Mouse (Mus musculus) adipocyte (in vitro differentiated cells): Measurements from ENCODE around the gene Ell2.
"Not testable (repeated sequence)": the region's sequence is repeated elsewhere in the genome, so short reads cannot be mapped to it uniquely, and the experiment has no call there.

Source experiments
- DNase-seq: peaks from one replicate; pipeline ENCODE4 v3.0.0-alpha.2; 2016; ENCODE audit warnings: low spot score

Ell2 gene

GRCm38 (mm10) chr13:75706457-75706856 is at the start of gene Ell2:
TSS of gene Ell2 (plus strand) at chr13:75706757.
- DNase-seq: no peak

DNA sequence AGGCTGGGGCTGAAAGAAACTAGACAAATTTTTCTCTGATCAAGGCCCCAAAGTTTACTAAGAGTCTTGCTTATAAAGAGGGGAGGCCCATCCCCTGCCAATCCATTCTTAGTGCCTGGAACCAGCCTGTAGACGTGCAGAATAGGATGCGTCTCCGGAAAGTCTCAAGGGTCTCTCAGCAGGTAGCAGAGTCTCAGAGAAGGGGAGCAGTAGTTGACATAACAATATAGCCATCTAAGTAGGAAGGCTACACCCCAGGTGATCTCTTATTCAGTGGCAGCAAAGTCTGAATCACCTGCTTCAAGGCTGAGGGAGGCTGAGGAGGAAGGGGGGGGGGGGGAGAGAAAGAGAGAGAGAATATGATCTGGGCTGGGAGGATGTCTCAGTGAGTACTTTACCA is 21.1 kb upstream of the Ell2 start:
- DNase-seq: no peak

GRCm38 (mm10) chr13:75686995-75687394 is 19.6 kb upstream of the Ell2 start:
- no peak for DNase-seq

GRCm38 (mm10) chr13:75691625-75692024 is 14.9 kb upstream of the Ell2 start:
- no peak for DNase-seq

- no peak for DNase-seq
These were observed 13.5 kb upstream of the Ell2 start for GRCm38 (mm10) chr13:75693081-75693480.

DNA sequence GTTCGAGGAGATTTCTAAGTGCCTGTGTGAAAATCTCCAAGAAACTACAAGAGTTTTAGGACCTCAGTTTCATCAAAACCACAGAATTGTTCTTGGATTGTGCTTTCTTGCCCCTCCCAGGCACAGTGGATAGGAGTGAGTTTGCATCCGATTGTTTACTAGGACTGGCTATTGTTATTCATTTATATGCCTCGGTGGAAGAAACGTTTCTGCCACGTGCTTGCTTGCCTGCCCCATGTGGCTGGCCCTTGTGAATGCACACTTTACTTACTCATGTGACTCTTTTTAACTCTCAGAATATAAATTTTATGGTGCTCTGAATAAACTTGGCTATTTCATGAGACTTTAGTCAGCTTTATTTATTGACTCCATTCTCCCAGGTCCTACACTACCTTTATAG is 3.7 kb upstream of the Ell2 start:
- DNase-seq: no peak

DNA sequence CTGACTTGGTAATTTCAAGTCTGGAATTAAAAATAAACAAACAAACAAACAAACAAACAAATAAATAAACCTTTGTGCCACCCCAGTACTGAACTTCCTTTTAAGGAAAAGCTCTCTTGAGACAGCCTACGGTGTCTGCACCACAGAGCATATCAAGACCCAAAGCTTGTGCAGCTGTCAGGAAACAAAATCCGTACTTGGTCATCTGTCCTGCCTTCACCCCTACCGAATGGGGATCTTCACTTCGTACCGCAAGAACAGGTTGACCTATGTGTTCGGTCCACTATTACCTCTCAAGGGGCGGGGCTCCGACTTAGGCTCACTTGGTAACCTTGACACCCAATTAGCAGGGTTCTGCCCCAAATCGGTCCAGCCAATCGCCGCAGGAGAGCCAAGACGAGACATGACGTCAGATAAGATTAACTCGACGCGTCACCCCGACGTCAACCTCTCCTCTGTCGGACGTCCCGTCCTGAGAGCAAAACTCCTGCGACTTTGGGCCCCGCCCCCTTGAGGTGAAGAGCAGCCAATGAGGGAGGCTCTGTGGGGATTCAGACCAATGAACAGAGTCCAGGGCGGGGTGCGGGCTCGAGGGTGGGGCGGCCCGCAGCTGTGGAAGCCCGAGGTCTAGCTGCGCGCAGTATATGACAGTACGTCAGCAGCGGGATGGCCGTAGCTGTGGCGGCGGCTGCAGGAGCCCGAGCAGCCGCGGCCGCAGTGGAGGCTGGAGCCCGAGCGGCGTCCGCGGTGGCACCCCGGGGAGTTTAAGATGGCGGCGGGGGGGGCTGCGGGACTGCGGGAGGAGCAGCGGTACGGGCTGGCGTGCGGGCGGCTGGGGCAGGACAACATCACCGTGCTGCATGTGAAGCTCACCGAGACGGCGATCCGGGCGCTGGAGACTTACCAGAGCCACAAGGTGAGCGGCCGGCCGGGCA is 592 bp downstream of the Ell2 start:
- DNase-seq: peak; percentile 95

GRCm38 (mm10) chr13:75707821-75708636 is 1.5 kb downstream of the Ell2 start:
- peak; percentile 75 for DNase-seq

GRCm38 (mm10) chr13:75708637-75709002 is 2.1 kb downstream of the Ell2 start:
- DNase-seq: peak; percentile 64

- DNase-seq: peak; percentile 66
These were observed 2.6 kb downstream of the Ell2 start for GRCm38 (mm10) chr13:75709026-75709778.

- DNase-seq: peak; percentile 20
These were observed 3.6 kb downstream of the Ell2 start for GRCm38 (mm10) chr13:75710152-75710551.

- DNase-seq: not testable (repeated sequence)
These were observed 5.0 kb downstream of the Ell2 start for GRCm38 (mm10) chr13:75711517-75711916.

DNA sequence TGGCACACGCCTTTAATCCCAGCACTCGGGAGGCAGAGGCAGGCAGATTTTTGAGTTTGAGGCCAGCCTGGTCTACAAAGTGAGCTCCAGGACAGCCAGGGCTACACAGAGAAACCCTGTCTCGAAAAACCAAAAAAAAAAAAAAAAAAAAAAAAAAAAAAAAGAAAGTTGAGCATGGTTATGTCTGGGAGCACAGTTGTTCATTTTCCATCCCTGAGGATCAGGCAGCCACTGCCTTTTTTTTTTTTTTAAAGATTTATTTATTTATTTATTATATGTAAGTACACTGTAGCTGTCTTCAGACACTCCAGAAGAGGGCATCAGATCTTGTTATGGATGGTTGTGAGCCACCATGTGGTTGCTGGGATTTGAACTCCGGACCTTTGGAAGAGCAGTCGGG is 6.0 kb downstream of the Ell2 start:
- not testable (repeated sequence) for DNase-seq

DNA sequence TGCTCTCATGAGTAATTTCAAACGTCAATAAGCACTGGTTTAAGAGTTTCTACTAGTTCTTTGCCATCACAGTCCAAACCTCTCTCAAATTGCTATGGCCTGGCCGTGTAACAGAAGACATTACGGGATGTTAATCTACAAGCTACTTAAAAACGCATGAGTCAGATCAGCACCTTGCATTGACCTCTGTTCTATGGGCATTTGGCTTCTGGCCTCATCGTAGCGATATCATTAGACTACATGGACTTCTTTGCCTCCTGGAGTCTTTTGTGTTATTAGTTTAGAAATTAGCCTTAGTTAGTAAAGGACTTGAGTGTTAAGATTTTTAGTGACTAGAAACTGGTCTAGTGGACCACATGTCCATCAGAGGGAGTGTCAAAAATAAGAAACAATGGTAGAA is 7.8 kb downstream of the Ell2 start:
- DNase-seq: no peak

DNA sequence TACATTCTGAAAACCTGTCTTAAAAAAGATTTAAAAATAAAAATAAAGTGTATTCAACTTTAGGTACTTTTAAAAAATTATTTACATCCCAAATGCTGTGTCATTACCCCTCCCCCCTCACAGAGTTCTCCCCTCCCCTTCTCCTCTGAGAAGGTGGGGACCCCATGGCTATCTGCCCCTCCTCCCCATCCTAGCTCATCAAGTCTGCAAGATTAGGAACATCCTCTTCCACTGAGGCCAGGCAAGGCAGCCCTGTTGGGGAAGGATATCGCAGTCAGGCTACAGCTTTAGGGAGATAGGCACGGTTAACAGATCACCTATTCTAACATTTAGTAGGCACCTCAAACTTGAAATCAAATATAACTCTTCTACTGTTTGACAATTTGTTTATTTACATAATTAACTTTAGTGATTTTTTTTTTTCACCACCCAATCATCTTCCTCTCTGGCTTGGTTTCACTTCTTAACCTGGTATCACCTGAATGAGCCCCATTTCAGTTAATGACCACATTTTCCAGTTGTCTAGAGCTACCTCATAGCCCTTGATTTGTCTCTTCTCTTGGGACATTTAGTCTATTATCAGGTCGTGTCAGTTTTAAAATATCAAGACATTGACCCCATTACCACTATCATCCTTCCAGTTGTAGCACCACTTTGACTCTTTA is 11.2 kb downstream of the Ell2 start:
- DNase-seq: no peak

GRCm38 (mm10) chr13:75718376-75718775 is 11.8 kb downstream of the Ell2 start:
- no peak for DNase-seq

DNA sequence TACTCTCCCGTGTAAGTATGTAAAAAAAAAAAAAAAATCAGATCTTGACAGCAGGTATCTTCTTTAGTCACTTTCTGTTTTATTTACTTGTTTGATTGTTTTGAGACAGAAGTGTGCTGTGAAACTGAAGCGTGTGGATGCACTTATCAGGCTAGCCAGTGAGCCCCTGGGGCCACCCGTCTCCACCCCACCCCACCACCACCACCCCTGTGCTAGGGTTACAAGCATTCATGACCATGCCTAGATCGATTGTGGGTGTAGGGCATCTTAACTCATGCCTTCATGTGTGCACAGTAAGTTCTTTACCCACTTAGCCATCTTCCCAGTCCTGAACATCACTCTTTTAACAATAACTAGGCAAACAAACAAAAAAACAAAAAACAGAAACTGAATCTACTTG is 13.1 kb downstream of the Ell2 start:
- DNase-seq: no peak

DNA sequence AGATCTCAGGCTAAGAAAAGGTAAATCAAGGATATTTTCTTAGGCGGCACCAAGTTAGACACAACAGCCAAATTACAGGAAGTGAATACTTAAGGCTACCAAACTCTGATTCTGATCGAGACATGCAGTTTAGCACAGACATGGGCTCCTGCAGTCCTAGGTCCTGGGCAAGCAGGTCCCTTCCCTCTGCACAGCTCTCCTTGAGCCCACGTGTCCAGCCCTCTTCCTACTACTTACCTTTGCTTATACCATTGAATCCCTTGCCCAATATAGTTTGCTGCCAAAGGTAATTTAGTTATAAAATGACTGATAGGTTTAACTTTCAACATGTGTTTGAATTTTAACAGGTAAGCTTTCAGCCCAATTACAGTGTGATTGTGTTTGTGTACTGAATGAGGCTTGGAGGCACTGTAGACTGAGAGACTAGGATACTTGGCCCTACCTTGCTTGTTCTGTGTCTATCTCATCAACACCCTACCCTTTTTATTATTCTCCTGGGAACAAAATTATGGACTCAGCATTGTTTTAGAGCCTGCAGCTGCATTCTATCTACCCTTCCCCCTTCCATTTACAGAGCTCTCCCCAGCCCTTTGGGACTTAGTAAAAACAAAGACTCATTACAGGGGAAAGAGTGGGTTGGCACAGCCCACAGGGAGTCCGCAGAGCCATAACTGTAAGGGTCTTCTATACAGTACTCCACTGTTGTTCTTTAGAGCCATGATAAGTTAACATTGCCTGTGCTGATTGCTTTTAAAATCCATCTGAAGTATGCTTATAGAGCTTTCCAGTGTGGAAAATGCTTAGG is 20.2 kb downstream of the Ell2 start:
- no peak for DNase-seq

DNA sequence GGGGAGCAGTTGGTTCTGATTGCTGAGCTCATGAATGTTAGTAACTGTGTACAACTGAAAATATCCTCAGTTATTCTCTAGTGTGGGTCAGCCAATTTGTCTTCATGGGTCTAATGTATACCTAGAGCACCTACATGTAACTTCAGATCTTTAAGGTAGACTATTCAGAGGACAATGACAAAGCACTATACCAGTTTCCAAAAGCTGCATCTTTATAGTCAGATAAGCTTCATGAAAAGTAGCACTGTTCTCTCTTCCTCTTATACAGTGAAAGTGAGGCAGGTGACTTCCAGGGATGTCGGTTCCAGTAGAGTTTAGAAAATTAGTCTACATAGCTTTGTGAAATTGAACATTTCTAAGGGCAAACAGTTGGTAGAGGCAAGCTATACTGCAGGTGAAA is 21.4 kb downstream of the Ell2 start:
- DNase-seq: no peak

GRCm38 (mm10) chr13:75729834-75730233 is 23.3 kb downstream of the Ell2 start:
- DNase-seq: no peak

DNA sequence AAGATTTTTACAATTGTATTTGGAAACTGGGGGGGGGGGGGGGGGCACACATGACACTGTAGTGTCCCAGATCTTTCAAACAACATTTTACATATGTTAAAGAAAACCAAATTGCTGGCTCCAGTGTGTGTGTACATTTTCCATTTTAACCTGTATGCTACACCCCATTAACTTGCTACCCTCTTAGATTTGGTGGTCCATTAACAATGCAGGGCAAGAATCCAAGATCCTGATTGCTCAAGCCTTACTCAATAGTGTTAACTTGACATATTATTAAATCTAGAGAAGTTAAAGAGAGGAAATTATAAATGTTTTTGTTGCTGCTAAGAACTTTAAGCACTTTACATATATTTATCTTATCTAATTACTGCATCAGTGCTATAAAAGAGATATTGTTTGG is 24.2 kb downstream of the Ell2 start:
- no peak for DNase-seq
